Mouse (Mus musculus) kidney, adult 2 months (tissue): ENCODE data around the gene Nfatc3. TPM values are rescaled to one million over a fixed set of nuclear protein-coding genes. Genes with fewer than 3 reads are reported as not detected.

ENCODE experiments used
- DNase-seq: peaks from one replicate; pipeline ENCODE4 v3.0.0; 2021
- H3K27ac ChIP-seq: fragments of 200-500 bp; 2 replicates; pipeline ENCODE4 v1.5.1; 2012; ENCODE audit warnings: low read depth, low read length, control low read depth, inconsistent platforms; ENCODE audit not compliant: insufficient read depth
- H3K27me3 ChIP-seq: fragments of 200-500 bp; replicated peaks from 2 replicates; pipeline ENCODE4 v1.6.1; 2012; ENCODE audit warnings: mild to moderate bottlenecking, moderate library complexity, low read length, inconsistent platforms; ENCODE audit not compliant: control insufficient read depth, insufficient read depth
- H3K36me3 ChIP-seq: fragments of 200-500 bp; 2 replicates; pipeline ENCODE4 v1.6.1; 2012; ENCODE audit warnings: mild to moderate bottlenecking, moderate library complexity, low read length, inconsistent platforms; ENCODE audit not compliant: control insufficient read depth, insufficient read depth
- H3K4me1 ChIP-seq: fragments of 200-500 bp; 2 replicates; pipeline ENCODE4 v1.6.1; 2011; ENCODE audit warnings: low read length; ENCODE audit not compliant: control insufficient read depth, insufficient read depth
- H3K4me3 ChIP-seq: fragments of 200-500 bp; 2 replicates; pipeline ENCODE4 v1.5.1; 2011; ENCODE audit warnings: mild to moderate bottlenecking, low read depth, low read length, control low read depth; ENCODE audit not compliant: insufficient read depth
- CTCF ChIP-seq: fragments of 200-500 bp; conservative IDR thresholded peaks from 2 replicates; pipeline ENCODE4 v1.5.1; 2011; ENCODE audit warnings: low read depth, mild to moderate bottlenecking, control low read depth, low read length, moderate library complexity, mixed read lengths; ENCODE audit not compliant: insufficient read depth, insufficient read length
- POLR2A ChIP-seq: fragments of 200-500 bp; IDR thresholded peaks from one replicate; pipeline ENCODE4 v1.6.1; 2011; ENCODE audit warnings: low read depth, low read length, control low read depth
- WGBS: fragments of 180-500 bp; shearing (Covaris S2); methylation state at CpG from one replicate; pipeline ENCODE4 v1.1.7; 2018; 5-methylcytosine and 5-hydroxymethylcytosine counted together
- polyA plus RNA-seq: library from polyadenylated mRNA; depleted of rRNA; stranded (reverse); fragments of >200 nt; gene quantifications from 2 replicates; pipeline ENCODE4 v1.2.3, GENCODE M21; 2012

Gene Nfatc3
- polyA plus RNA-seq, 1 experiment = 19.5 TPM

DNA sequence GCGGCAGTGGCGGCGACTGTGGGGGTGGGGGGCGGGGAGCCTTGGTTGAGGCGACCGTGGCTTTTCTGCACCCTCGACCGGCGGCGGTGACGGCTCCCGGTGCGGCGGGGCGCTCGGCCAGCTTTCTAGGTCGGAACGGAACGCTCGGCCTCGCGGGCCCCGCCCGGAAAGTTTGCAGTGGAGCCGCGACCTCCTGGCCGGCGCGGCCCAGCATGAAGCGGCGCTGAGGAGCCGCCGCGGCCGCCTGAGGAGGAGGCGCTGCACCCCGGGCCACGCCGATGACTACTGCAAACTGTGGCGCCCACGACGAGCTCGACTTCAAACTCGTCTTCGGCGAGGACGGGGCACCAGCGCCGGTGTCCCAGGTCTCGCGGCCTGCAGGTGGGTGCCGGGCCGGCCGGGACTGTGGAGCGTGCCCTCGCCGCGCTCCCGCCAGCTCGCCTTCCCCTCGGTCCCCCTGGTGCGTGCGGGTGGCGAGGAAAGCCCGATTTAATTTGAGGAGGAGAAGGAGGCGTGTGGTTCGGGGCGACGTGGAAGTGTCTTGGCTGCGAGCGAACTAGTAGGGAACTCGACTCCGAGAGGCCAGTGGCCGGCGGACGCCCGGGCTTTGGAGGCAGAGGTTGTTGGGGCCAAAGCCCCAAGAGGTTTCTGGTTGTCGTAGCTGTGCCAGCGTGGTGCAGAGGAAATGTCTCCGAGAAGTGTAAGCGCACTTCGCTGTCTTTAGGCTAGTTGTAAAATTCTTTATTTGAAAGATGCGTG is 1.2 kb downstream of the Nfatc3 start:
- Histone ChIP-seq H3K36me3 (no peaks in the 10 kb centered on the region), H3K4me1 (peaks cover 11% of the 10 kb centered on the region), H3K27me3 (no peaks in the 10 kb centered on the region), H3K27ac (peak overlapping the region; percentile 87), H3K4me3 (peak overlapping the region; percentile 90)
- under 1% methylated on average over 82 of the region's 83 CpGs for WGBS
- TF ChIP-seq CTCF (no peak), POLR2A (no peak)
- DNase-seq = peak; percentile 66

DNA sequence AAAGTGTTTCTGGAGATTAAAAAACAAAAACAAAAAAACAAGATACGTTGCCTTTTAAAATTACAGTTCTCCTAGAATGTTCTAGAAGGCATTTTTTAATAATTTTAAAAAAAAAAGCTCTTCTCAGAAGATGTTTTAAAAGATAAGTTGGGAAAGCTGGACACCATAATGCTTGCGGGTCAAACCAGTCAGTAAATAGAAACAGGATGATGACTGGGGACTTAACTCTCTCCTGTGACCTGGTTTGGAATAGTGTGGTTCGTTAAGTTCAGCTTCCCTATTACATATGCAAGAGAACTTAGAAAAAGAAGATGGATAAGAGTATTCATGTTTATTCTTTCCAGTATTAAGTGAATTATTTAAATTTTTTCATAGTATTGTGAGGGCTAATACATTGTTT is 1.9 kb downstream of the Nfatc3 start:
- no peak overlapping the region for H3K27ac ChIP-seq
- WGBS = 0% methylated on average over 3 of the region's 3 CpGs
- DNase-seq = no peak

GRCm38 (mm10) chr8:106061686-106062085 is 3.0 kb downstream of the Nfatc3 start:
- TF ChIP-seq CTCF (no peak), POLR2A (no peak)
- no peaks in the 10 kb centered on the region for H3K36me3 ChIP-seq
- no peaks in the 10 kb centered on the region for H3K27me3 ChIP-seq
- no peak overlapping the region for H3K27ac ChIP-seq
- 53% methylated on average over 6 of the region's 6 CpGs for WGBS
- H3K4me3 ChIP-seq = no peak overlapping the region
- H3K4me1 ChIP-seq = peaks cover 10% of the 10 kb centered on the region; the same call in 1 of the 2 replicates
- DNase-seq = no peak

More for the DNA sequence above, 1.9 kb downstream of the Nfatc3 start:
- H3K4me1 ChIP-seq = peaks cover 10% of the 10 kb centered on the region; the same call in 1 of the 2 replicates
- H3K4me3 ChIP-seq = no peak overlapping the region; the same call in 1 of the 2 replicates
- TF ChIP-seq POLR2A = no peak
- TF ChIP-seq CTCF = no peak
- H3K36me3 ChIP-seq = no peaks in the 10 kb centered on the region
- no peaks in the 10 kb centered on the region for H3K27me3 ChIP-seq

DNA sequence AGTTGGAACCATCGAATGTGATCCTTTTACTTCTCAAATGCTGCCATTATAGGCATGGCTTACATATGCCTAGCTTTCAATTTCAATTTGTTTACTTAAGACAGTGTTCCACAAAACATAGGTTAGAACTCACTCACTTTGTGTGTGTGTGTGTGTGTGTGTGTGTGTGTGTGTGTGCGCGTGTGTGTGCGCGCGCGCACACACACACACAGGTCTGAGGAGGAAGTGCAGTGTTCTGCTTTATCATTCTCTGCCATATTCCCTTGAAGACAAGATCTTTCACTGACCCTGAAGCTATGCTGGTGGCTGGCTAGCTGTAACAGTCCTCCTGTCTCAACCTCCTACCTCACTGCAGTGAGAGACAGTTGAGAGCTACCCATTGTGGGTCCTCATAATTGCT is 4.4 kb downstream of the Nfatc3 start:
- Histone ChIP-seq H3K4me3 (no peak overlapping the region), H3K36me3 (no peaks in the 10 kb centered on the region), H3K4me1 (peaks cover 10% of the 10 kb centered on the region; the same call in 1 of the 2 replicates), H3K27ac (no peak overlapping the region), H3K27me3 (no peaks in the 10 kb centered on the region)
- 92% methylated on average over 7 of the region's 7 CpGs for WGBS
- TF ChIP-seq POLR2A (no peak), CTCF (no peak)
- DNase-seq = no peak

DNA sequence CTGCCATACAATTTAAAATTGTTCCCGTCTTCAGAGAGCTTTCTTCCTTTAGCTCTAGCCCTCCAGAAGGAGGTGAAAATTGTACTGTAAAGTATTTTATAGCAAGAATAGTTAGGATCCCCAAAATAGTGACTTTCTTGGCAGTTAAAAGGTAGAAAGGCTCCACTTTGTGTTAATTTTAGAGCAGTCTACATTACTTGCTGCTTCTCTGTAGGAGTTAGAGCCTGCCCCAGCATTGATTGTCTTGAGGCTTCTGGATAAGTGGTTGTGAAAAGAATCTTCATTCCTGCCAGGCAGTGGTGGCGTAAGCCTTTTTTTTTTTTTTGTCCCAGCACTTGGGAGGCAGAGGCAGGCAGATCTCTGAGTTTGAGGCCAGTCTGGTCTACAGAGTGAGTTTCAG is 8.1 kb downstream of the Nfatc3 start:
- Histone ChIP-seq H3K27me3 (no peaks in the 10 kb centered on the region), H3K4me1 (peaks cover 4% of the 10 kb centered on the region; the same call in 1 of the 2 replicates), H3K36me3 (no peaks in the 10 kb centered on the region), H3K4me3 (no peak overlapping the region), H3K27ac (no peak overlapping the region)
- DNase-seq = no peak
- WGBS = 94% methylated on average over 2 of the region's 2 CpGs
- no peak for TF ChIP-seq POLR2A
- TF ChIP-seq CTCF = no peak

GRCm38 (mm10) chr8:106069565-106069964 is 10.9 kb downstream of the Nfatc3 start:
- 4% methylated on average over 1 of the region's 1 CpGs for WGBS

DNA sequence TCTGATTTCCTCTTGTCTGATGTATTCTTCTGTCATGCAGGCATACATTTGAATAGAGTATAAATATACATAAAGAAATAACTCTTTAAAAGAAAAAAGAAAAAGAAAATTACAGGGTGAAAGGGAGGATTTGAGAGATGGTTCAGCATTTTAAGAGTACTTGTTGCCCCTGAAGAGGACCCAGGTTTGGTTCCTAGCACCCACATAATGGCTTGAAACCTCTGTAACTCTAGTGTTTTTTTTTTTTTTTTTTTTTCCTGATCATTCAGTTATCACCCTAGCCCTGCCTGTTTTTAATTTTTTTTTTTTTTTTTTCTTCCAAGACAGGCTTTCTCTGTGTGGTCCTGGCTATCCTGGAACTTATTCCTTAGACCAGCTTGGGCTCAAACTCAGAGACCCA is 13.5 kb downstream of the Nfatc3 start:
- Histone ChIP-seq H3K36me3 (no peaks in the 10 kb centered on the region), H3K4me1 (peaks cover 10% of the 10 kb centered on the region), H3K27ac (no peak overlapping the region), H3K27me3 (no peaks in the 10 kb centered on the region), H3K4me3 (no peak overlapping the region)
- DNase-seq = no peak
- TF ChIP-seq CTCF = no peak
- TF ChIP-seq POLR2A = no peak

More at GRCm38 (mm10) chr8:106069565-106069964, 10.9 kb downstream of the Nfatc3 start:
- Histone ChIP-seq H3K4me1 (peaks cover 4% of the 10 kb centered on the region; the same call in 1 of the 2 replicates), H3K36me3 (no peaks in the 10 kb centered on the region), H3K27ac (no peak overlapping the region), H3K4me3 (no peak overlapping the region), H3K27me3 (no peaks in the 10 kb centered on the region)
- TF ChIP-seq POLR2A = no peak
- no peak for TF ChIP-seq CTCF
- DNase-seq = peak; percentile 15
